Mouse (Mus musculus): ENCODE measurements around the gene Tsc22d4.

The Tsc22d4 gene

DNA sequence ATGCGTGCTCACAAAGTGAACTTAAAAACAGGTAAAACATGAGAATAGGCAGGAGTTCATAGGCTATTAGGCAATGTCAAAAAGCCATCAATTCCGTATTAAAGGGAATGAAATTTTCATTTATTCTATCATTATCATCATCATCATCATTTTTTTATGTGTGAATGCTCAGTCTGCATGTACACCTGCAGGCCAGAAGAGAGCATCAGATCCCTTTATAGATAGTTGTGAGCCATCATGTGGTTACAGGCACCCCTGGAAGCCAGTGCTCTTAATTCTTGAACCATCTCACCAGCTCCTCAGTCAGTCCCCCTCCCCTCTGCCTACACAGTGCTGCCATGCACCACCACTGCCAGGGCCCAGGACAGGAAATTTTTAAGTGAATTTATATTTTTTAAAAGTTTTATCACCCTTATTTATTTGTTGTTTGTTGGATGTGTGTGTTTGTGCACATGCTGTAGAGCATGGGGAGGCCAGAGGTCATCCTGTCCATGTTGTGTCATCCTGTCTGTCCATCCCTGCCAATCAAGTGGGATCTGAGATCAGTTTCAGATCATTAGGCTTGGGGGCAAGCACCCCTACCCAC, 43.5 kb downstream of the Tsc22d4 start:
- no peak for DNase-seq (ENCODE audit: low spot score)

DNA sequence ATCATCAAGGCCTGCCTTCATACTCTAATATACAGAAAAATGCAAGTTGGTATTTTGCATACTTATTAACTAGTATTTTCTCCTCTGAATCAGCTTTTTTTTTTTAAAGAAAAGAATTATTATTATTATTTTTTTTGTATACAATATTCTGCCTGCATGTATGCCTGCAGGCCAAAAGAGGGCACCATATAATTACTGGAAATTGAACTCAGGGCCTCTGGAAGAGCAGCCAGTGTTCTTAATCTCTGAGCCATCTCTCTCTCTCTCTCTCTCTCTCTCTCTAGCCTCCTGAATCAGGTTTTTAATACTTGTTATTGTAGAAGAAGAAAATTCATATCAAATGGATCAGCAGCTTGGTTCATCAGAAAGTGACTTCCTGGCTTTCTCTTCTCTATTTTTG, 46.0 kb downstream of the Tsc22d4 start:
- no peak for DNase-seq (ENCODE audit: low spot score)

DNA sequence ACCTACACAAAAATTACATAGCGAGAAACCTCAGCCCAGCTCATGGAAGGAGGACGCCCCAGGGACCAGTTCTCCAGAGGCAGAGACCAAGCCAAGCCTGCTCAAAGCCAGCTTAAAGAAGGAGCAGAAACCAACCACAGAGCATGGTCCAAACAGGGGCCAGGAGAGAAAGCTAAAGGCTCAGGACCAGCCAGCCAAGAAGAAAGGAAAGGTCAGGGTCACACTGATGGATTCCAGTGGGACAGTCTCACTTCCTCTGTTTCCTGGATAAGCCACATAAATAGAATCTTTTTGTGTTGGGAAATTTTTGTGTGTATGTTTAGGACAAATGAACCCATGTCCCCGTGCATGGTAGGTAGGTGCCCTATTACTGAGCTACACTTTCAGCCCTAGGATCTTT, 51.1 kb downstream of the Tsc22d4 start:
- no peak for DNase-seq (ENCODE audit: low spot score)

DNA sequence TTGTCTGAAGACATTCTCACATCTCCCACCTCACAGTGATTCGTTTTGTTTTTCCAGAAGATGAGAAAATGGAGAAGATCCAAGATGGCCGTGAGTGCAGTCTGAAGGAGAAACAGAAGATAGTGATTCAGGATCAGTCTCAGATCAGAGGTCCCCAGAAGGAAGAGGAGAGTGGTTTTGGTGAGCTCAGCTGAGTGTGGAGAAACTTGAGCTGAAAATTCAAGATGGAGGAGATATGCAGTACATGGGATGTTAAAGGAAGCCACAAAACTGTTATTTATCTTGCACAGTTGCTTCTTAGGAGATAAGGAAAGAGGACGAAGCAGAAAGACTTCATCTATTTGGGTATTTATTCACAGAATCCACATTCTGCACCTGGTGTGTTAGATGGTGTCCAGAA, 55.4 kb downstream of the Tsc22d4 start:
- DNase-seq (ENCODE audit: low spot score) = no peak

DNA sequence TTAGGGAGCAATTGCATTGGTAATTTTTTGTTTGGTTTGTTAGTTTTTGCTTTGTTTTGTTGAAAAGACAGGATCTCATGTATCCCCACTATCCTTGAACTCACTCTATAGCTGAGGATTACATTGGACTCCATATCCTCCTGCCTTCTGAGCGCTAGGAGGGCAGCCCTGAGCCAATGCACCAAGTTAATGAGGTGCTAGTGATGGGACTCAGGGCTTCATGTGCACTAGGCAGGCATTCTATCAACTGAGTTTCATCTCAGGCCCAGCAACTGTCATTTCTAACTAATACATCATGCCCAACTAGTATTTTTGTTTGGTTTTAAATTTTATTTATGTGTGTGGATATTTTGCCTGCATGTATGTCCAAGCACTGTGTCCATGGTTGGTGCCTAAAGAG, 60.6 kb downstream of the Tsc22d4 start:
- DNase-seq (ENCODE audit: low spot score) = no peak

DNA sequence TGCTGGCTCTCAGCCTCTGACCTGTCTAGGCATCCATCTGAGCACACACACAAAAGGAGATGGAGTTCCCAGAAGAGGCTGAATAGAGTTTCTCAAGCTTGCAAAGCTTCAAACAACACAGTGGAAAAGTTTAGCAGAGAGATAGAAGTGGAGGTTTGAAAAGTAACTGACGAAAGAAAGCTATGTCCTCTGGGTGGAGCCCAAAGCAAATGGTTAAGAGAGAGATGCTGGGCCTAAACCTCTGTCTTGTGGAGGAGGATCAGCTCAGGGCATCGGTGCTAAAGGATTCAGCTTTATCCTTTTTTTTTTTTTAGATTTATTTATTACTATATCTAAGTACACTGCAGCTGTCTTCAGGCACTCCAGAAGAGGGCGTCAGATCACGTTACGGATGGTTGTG, 62.8 kb downstream of the Tsc22d4 start:
- DNase-seq (ENCODE audit: low spot score) = no peak

DNA sequence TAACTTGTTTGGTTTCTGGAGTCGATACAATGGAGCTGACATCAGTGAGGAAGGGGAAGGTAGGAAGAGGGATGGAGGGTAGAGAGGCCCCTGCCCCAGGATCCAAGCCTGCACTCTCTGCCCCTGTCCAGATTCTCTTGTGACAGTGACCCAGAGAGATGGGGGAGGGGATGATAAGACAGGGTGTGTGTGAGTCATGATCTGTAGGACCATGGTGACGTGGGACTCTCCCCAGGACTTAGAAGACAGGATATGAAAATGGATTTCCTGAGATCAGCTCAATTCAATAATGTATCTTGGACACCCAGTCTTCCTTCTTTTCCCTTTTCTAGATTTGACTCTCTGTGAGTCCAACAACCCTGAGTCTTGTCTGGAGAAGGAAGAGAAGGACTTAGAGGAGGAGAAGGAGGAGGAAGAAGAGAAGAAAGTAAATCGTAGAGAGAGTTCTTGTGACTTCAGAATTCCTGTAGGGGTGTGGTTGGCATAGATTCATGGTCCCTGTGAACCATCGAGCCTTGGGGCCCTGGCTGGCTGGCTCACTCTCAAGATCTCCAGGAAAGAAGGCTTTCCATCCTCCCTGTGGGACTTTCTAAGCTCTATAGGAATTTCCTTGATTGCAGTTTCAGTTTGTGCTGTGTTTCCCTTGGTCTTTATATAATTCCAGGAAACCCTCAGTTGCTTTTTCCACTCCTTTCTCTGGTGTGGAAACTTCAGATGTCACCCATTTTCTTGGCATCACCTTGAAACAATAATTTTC, 72.1 kb downstream of the Tsc22d4 start:
- no peak for DNase-seq (ENCODE audit: low spot score)

Measured in testis, postnatal 14 days (tissue).